ENCODE assay signal across 25 mouse cellular contexts in the genomic region with DNA sequence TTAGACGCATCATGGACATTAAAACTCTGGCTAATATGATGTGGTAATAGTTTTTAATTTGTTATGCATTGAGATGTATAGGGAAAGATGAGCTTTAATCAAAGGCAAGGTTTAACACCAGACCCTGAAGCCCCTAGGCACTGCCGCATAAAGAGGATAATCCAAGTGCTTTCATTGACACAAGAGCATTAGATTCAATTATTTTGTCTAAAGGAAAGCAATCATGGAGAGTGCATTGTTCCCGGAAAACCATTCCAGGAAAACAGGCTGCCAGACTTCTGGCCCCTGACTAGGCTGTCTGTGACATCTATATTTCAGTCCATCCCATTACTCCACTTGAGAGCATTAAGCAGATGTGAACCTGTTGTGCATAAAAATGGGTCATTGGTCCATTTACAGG.
A peak's percentile ranks its signal among the peaks of the same experiment; 100 is the strongest.
DNase-seq lines count a peak whose midpoint lies in the region; ATAC-seq lines count a peak whose summit lies in the region.
"Had no signal": no experiment of that assay in that cellular context is flagged by ENCODE, and none has a peak within 500 bp of the region (broad histone marks: within the 10 kb centered on the region; RNA-seq: fewer than 3 reads in every experiment).

No protein-coding gene starts in this region.

- ATAC-seq in forebrain, embryonic 12.5 days (ENCODE audit: low FRiP score) = peak; percentile 49; the same call in 1 of the 2 replicates
- ATAC-seq in midbrain, embryonic 11.5 days (ENCODE audit: low FRiP score) = peak; percentile 72; the same call in 1 of the 2 replicates
- ATAC-seq: forebrain, embryonic 15.5 days; intestine, postnatal 0 days had no signal

- H3K9me3 ChIP-seq in forebrain, embryonic 12.5 days = no peaks in the 10 kb centered on the region
- H3K9me3 ChIP-seq in forebrain, embryonic 10.5 days = no peaks in the 10 kb centered on the region
- H3K9me3 ChIP-seq in midbrain, embryonic 11.5 days (ENCODE audit: control insufficient read depth, low read length) = no peaks in the 10 kb centered on the region
- no peaks in the 10 kb centered on the region for H3K9me3 ChIP-seq in midbrain, embryonic 10.5 days (replicated peaks)
- H3K9me3 ChIP-seq: embryonic facial prominence, embryonic 12.5 days; forebrain, embryonic 15.5 days; heart, embryonic 12.5 days; limb, embryonic 15.5 days; megakaryocyte, embryonic 14.5 days had no signal

- no peaks in the 10 kb centered on the region for H3K4me1 ChIP-seq in forebrain, embryonic 12.5 days
- peaks cover 5% of the 10 kb centered on the region; the same call in 1 of the 2 replicates for H3K4me1 ChIP-seq in forebrain, embryonic 10.5 days
- no peaks in the 10 kb centered on the region; the same call in 1 of the 2 replicates for H3K4me1 ChIP-seq in midbrain, embryonic 11.5 days (ENCODE audit: control insufficient read depth, insufficient read depth, low read length)
- peaks cover 7% of the 10 kb centered on the region for H3K4me1 ChIP-seq in midbrain, embryonic 10.5 days
- H3K4me1 ChIP-seq: embryonic facial prominence, embryonic 12.5 days; forebrain, embryonic 15.5 days; heart, embryonic 12.5 days; limb, embryonic 15.5 days; megakaryocyte, embryonic 14.5 days had no signal

- no peak overlapping the region for H3K4me3 ChIP-seq in forebrain, embryonic 12.5 days (replicated peaks)
- no peak overlapping the region for H3K4me3 ChIP-seq in forebrain, embryonic 10.5 days
- H3K4me3 ChIP-seq in midbrain, embryonic 11.5 days (ENCODE audit: low read depth, low read length) = no peak overlapping the region
- no peak overlapping the region for H3K4me3 ChIP-seq in midbrain, embryonic 10.5 days
- H3K4me3 ChIP-seq: embryonic facial prominence, embryonic 12.5 days; forebrain, embryonic 15.5 days; heart, embryonic 12.5 days; limb, embryonic 15.5 days; megakaryocyte, embryonic 14.5 days; myocyte had no signal

- no peak overlapping the region for H3K27ac ChIP-seq in forebrain, embryonic 12.5 days
- no peak overlapping the region for H3K27ac ChIP-seq in forebrain, embryonic 10.5 days
- H3K27ac ChIP-seq in midbrain, embryonic 11.5 days (ENCODE audit: low read depth, low read length) = no peak overlapping the region
- H3K27ac ChIP-seq in midbrain, embryonic 10.5 days (replicated peaks) = no peak overlapping the region
- H3K27ac ChIP-seq: embryonic facial prominence, embryonic 12.5 days; forebrain, embryonic 15.5 days; limb, embryonic 15.5 days; liver, embryonic 14.5 days had no signal

- 24% methylated on average over 3 of the region's 3 CpGs for WGBS in forebrain, embryonic 12.5 days
- WGBS in forebrain, embryonic 10.5 days = 39% methylated on average over 3 of the region's 3 CpGs
- WGBS in midbrain, embryonic 11.5 days = 17% methylated on average over 3 of the region's 3 CpGs
- WGBS in midbrain, embryonic 10.5 days = 30% methylated on average over 3 of the region's 3 CpGs

- H3K27me3 ChIP-seq in forebrain, embryonic 12.5 days = no peaks in the 10 kb centered on the region
- H3K27me3 ChIP-seq in forebrain, embryonic 10.5 days (ENCODE audit: poor library complexity, severe bottlenecking) = no peaks in the 10 kb centered on the region
- no peaks in the 10 kb centered on the region for H3K27me3 ChIP-seq in midbrain, embryonic 11.5 days (ENCODE audit: control insufficient read depth, insufficient read depth, low read length)
- H3K27me3 ChIP-seq in midbrain, embryonic 10.5 days (ENCODE audit: low read depth, poor library complexity, severe bottlenecking) = peaks cover 12% of the 10 kb centered on the region; the same call in 1 of the 2 replicates
- H3K27me3 ChIP-seq: embryonic facial prominence, embryonic 12.5 days; forebrain, embryonic 15.5 days; heart, embryonic 12.5 days; limb, embryonic 15.5 days; megakaryocyte, embryonic 14.5 days had no signal

- DNase-seq in forebrain, embryonic 10.5 days (ENCODE audit: extremely low spot score, low spot score) = no peak
- DNase-seq in midbrain, embryonic 11.5 days (ENCODE audit: low spot score, missing footprints) = no peak
- no peak for DNase-seq in midbrain, embryonic 10.5 days (ENCODE audit: low spot score)
- peak; percentile 22 for DNase-seq in mesoderm, embryonic 11.5 days (ENCODE audit: low read depth, low spot score)
- peak; percentile 40 for DNase-seq in retina, postnatal 1 day
- no peak for DNase-seq in spleen, postnatal 10 days (ENCODE audit: low spot score in 2 of 2)
- no peak for DNase-seq in kidney, adult 18-20 months
- DNase-seq: adrenal gland, postnatal 25 days; cerebellum, adult 9-10 months; gastrocnemius, postnatal 14 days; heart, adult 18-20 months; heart, postnatal 10 days; layer of hippocampus, adult 9-11 months; left cerebral cortex, postnatal 4 days; lung, embryonic 14.5 days; right cerebral cortex, postnatal 14 days had no signal

- no peak overlapping the region for H3K9ac ChIP-seq in forebrain, embryonic 12.5 days
- no peak overlapping the region for H3K9ac ChIP-seq in midbrain, embryonic 11.5 days (ENCODE audit: low read length)
- H3K9ac ChIP-seq: embryonic facial prominence, embryonic 12.5 days; forebrain, embryonic 15.5 days; heart, embryonic 12.5 days; limb, embryonic 15.5 days; liver, embryonic 14.5 days; lung, embryonic 14.5 days had no signal

- no peaks in the 10 kb centered on the region for H3K36me3 ChIP-seq in forebrain, embryonic 12.5 days (replicated peaks)
- H3K36me3 ChIP-seq in forebrain, embryonic 10.5 days (replicated peaks) = no peaks in the 10 kb centered on the region
- H3K36me3 ChIP-seq in midbrain, embryonic 11.5 days (ENCODE audit: control insufficient read depth, insufficient read depth, low read length) = no peaks in the 10 kb centered on the region
- no peaks in the 10 kb centered on the region for H3K36me3 ChIP-seq in midbrain, embryonic 10.5 days
- H3K36me3 ChIP-seq: embryonic facial prominence, embryonic 12.5 days; forebrain, embryonic 15.5 days; heart, embryonic 12.5 days; limb, embryonic 15.5 days had no signal

- H3K4me2 ChIP-seq in forebrain, embryonic 12.5 days = no peak overlapping the region
- no peak overlapping the region for H3K4me2 ChIP-seq in midbrain, embryonic 11.5 days
- H3K4me2 ChIP-seq: embryonic facial prominence, embryonic 12.5 days; forebrain, embryonic 15.5 days; heart, embryonic 12.5 days; limb, embryonic 15.5 days; lung, embryonic 14.5 days had no signal

Comparison
In these comparisons a context has a peak if more than half of its experiments do, and no peak if none do; other contexts are left out.
1. DNase-seq: peak in mesoderm, embryonic 11.5 days (single experiment) and retina, postnatal 1 day (single experiment); none in forebrain, embryonic 10.5 days (single experiment), midbrain, embryonic 11.5 days (single experiment), midbrain, embryonic 10.5 days (single experiment), spleen, postnatal 10 days (0 of 2) and kidney, adult 18-20 months (single experiment).